Comparison of ENCODE assay signal across 8 mouse cellular contexts in genomic region chr1:54380978-54381914, GRCm38 (mm10). TPM values are rescaled to one million over a fixed set of nuclear protein-coding genes. Genes with fewer than 3 reads are reported as not detected.
DNase-seq lines count a peak whose midpoint lies in the region; ATAC-seq and TF ChIP-seq lines count a peak whose summit lies in the region.

No protein-coding gene starts in this region.

- H3K9me3 ChIP-seq in forebrain, embryonic 10.5 days = no peaks in the 10 kb centered on the region
- H3K9me3 ChIP-seq in hindbrain, postnatal 0 days (ENCODE audit: low read length) = no peaks in the 10 kb centered on the region

- no peak overlapping the region for H3K9ac ChIP-seq in hindbrain, postnatal 0 days (replicated peaks; ENCODE audit: low read length)

- TF ChIP-seq CTCF in hindbrain, postnatal 0 days (IDR thresholded peaks at IDR 0.05; ENCODE audit: low read depth) = peak; percentile 77

- no peak overlapping the region for H3K4me3 ChIP-seq in forebrain, embryonic 10.5 days
- no peak overlapping the region for H3K4me3 ChIP-seq in hindbrain, postnatal 0 days (ENCODE audit: low read length)

- WGBS in forebrain, embryonic 10.5 days = 91% methylated on average over 9 of the region's 9 CpGs
- 82% methylated on average over 9 of the region's 9 CpGs for WGBS in hindbrain, postnatal 0 days

- peak; percentile 45 for DNase-seq in urinary bladder, postnatal 25 days (ENCODE audit: low spot score)
- DNase-seq in urinary bladder, adult 2 months (ENCODE audit: low spot score) = no peak
- peak; percentile 30 for DNase-seq in brain, embryonic 18.5 days (ENCODE audit: low read depth, low spot score)
- DNase-seq in forebrain, embryonic 10.5 days (ENCODE audit: extremely low spot score, low spot score) = peak; percentile 30
- DNase-seq in hindbrain, postnatal 0 days (ENCODE audit: low spot score) = peak; percentile 81
- DNase-seq in left cerebral cortex, postnatal 25 days (ENCODE audit: low spot score in 2 of 2) = peak; percentile 31 to 58
- peak; percentile 3 to 43 for DNase-seq in natural killer cell, adult 2 months (ENCODE audit: low spot score in 2 of 2)

- intact Hi-C loops in left cerebral cortex, postnatal 25 days (cut with DNase I) = loop anchor here (5.0 kb wide), 1 partner anchor 474 kb away; no protein-coding TSS in a partner anchor

- H3K27ac ChIP-seq in forebrain, embryonic 10.5 days = no peak overlapping the region
- H3K27ac ChIP-seq in hindbrain, postnatal 0 days = no peak overlapping the region

- 0 out of 2 replicates have a peak, but pooled peaks cover 6% of the 10 kb centered on the region for H3K36me3 ChIP-seq in forebrain, embryonic 10.5 days (replicated peaks)
- no peaks in the 10 kb centered on the region for H3K36me3 ChIP-seq in hindbrain, postnatal 0 days (ENCODE audit: insufficient read depth, low read length)

- ATAC-seq in hindbrain, postnatal 0 days = peak; percentile 78; the same call in 1 of the 2 replicates
- no peak for ATAC-seq in activated CD4-positive, CD25-positive, alpha-beta regulatory T cell, adult 4 months

- no peak overlapping the region for H3K4me2 ChIP-seq in hindbrain, postnatal 0 days (ENCODE audit: low read depth, low read length)

- H3K4me1 ChIP-seq in forebrain, embryonic 10.5 days = no peaks in the 10 kb centered on the region
- H3K4me1 ChIP-seq in hindbrain, postnatal 0 days (ENCODE audit: insufficient read depth, low read length) = no peaks in the 10 kb centered on the region

- no peaks in the 10 kb centered on the region for H3K27me3 ChIP-seq in forebrain, embryonic 10.5 days (ENCODE audit: poor library complexity, severe bottlenecking)
- no peaks in the 10 kb centered on the region for H3K27me3 ChIP-seq in hindbrain, postnatal 0 days (ENCODE audit: insufficient read depth, low read length)

RNA-seq across cellular contexts. Expression of gene Gtf3c3, which starts 57.5 kb away (rescaled TPM):
- 11.4 and 12.0 TPM in 2 replicates for polyA plus RNA-seq in urinary bladder, adult 2 months (2012; rRNA removed)
- 31.9 and 33.0 TPM in 2 replicates for polyA plus RNA-seq in forebrain, embryonic 10.5 days (2016; fragmentation: Nextera tagmentation; extraction: Ambion mirVana)
- total RNA-seq in hindbrain, postnatal 0 days (2014; rRNA removed) = 19.1 and 21.5 TPM in 2 replicates
- 16.7 and 19.2 TPM in 2 replicates for polyA plus RNA-seq in hindbrain, postnatal 0 days (2015; fragmentation: Nextera tagmentation; extraction: Ambion mirVana)
- total RNA-seq in left cerebral cortex, postnatal 25 days (2021) = 10 to 100 TPM; 29.2 TPM
- 10 to 100 TPM; 17.3 to 21.9 TPM for polyA plus RNA-seq in activated CD4-positive, CD25-positive, alpha-beta regulatory T cell, adult 4 months (2017; shearing (Covaris generic))
